Mouse (Mus musculus) B cell, adult 2 months (primary cell): ENCODE results near the gene Galr3.
A peak's percentile ranks its signal among the peaks of the same experiment; 100 is the strongest.
"Not testable (repeated sequence)": the region's sequence is repeated elsewhere in the genome, so short reads cannot be mapped to it uniquely, and the experiment has no call there.

ENCODE experiments used
- DNase-seq, 2 experiments: peaks; one replicate each; pipeline ENCODE4 v3.0.0; 2022

The Galr3 gene

GRCm38 (mm10) chr15:79027291-79028205 is 14.1 kb upstream of the Galr3 start:
- peak; percentile 20 to 21 for DNase-seq

- peak; percentile 84 to 85 for DNase-seq
These were observed 13.4 kb upstream of the Galr3 start, which contains the start of gene H1f0 for GRCm38 (mm10) chr15:79028237-79028738. H1f0 (plus strand) TSS chr15:79028450.

GRCm38 (mm10) chr15:79028823-79029484 is 12.7 kb upstream of the Galr3 start:
- DNase-seq: no peak

GRCm38 (mm10) chr15:79029519-79030241 is 12.0 kb upstream of the Galr3 start:
- no peak for DNase-seq

GRCm38 (mm10) chr15:79030551-79031435 is 10.9 kb upstream of the Galr3 start:
- DNase-seq: peak; percentile 45 to 51

- not testable (repeated sequence) for DNase-seq
These were observed 9.8 kb upstream of the Galr3 start for GRCm38 (mm10) chr15:79031908-79032307.

GRCm38 (mm10) chr15:79037913-79038328 is 3.8 kb upstream of the Galr3 start:
- DNase-seq: peak; percentile 84 to 86

- no peak for DNase-seq
These were observed 3.4 kb upstream of the Galr3 start for GRCm38 (mm10) chr15:79038331-79038730.

GRCm38 (mm10) chr15:79038853-79039252 is 2.8 kb upstream of the Galr3 start:
- DNase-seq: peak; percentile 88 to 91

- DNase-seq: no peak
These were observed 926 bp upstream of the Galr3 start for GRCm38 (mm10) chr15:79040501-79041416.

- no peak for DNase-seq
These were observed 1.2 kb downstream of the Galr3 start for GRCm38 (mm10) chr15:79042721-79043491.

GRCm38 (mm10) chr15:79044837-79045236 is 3.2 kb downstream of the Galr3 start:
- no peak for DNase-seq

GRCm38 (mm10) chr15:79048186-79048585 is 6.5 kb downstream of the Galr3 start:
- DNase-seq: no peak

GRCm38 (mm10) chr15:79050160-79050845 is 8.6 kb downstream of the Galr3 start:
- no peak for DNase-seq

GRCm38 (mm10) chr15:79050964-79051363 is 9.3 kb downstream of the Galr3 start:
- no peak for DNase-seq

- no peak for DNase-seq
These were observed 10.0 kb downstream of the Galr3 start for GRCm38 (mm10) chr15:79051461-79052360.

GRCm38 (mm10) chr15:79052366-79052765 is 10.7 kb downstream of the Galr3 start:
- DNase-seq: no peak

GRCm38 (mm10) chr15:79056601-79057000 is 14.9 kb downstream of the Galr3 start:
- no peak for DNase-seq
